Mouse (Mus musculus) liver, embryonic 14.5 days (tissue): ENCODE measurements around the gene Krba1. TPM values are rescaled to one million over a fixed set of nuclear protein-coding genes. Genes with fewer than 3 reads are reported as not detected.

ENCODE experiments used
- ATAC-seq: fragments of 200-750 bp; cut with Nextera tagmentation; 2 replicates; pipeline ENCODE4 v1.8.0; 2017; ENCODE audit warnings: moderate number of reproducible peaks, mild to moderate bottlenecking, moderate library complexity; ENCODE audit not compliant: insufficient read depth
- DNase-seq, 3 experiments: peaks; one replicate each; pipeline ENCODE4 v3.0.0-alpha.2; 2012 to 2013; ENCODE audit warnings: low read depth in 3 of 3, low spot score in 3 of 3
- H3K27ac ChIP-seq: fragments of 300-500 bp; sonication (generic); 2 replicates; pipeline ENCODE4 v1.5.1; 2014; ENCODE audit warnings: moderate library complexity, mild to moderate bottlenecking, control low read depth, inconsistent platforms
- H3K27me3 ChIP-seq: fragments of 300-500 bp; sonication (generic); 2 replicates; pipeline ENCODE4 v1.6.1; 2014; ENCODE audit warnings: mild to moderate bottlenecking, low read length, moderate library complexity; ENCODE audit not compliant: control insufficient read depth, insufficient read depth
- H3K36me3 ChIP-seq: fragments of 300-500 bp; sonication (generic); replicated peaks from 2 replicates; pipeline ENCODE4 v1.6.1; 2014; ENCODE audit warnings: low read depth; ENCODE audit not compliant: control insufficient read depth, insufficient read depth
- H3K4me1 ChIP-seq, 2 experiments: fragments of 200-500 bp in 1 of 2; fragments of 300-500 bp in 1 of 2; sonication (generic) in 1 of 2; replicated peaks; 2 replicates each; pipeline ENCODE4 v1.6.1; 2012 to 2014; ENCODE audit warnings: antibody characterized with exemption in 1 of 2, inconsistent platforms in 1 of 2, low read length in 1 of 2; ENCODE audit not compliant: control insufficient read depth in 2 of 2, insufficient read depth in 2 of 2
- H3K4me2 ChIP-seq: fragments of 300-500 bp; sonication (generic); 2 replicates; pipeline ENCODE4 v1.6.1; 2014; ENCODE audit warnings: low read depth, mild to moderate bottlenecking, control low read depth, moderate library complexity
- H3K4me3 ChIP-seq, 2 experiments: fragments of 200-500 bp in 1 of 2; fragments of 300-500 bp in 1 of 2; sonication (generic) in 1 of 2; 2 replicates each; pipeline ENCODE4 v1.5.1; 2012 to 2014; ENCODE audit warnings: low read depth in 2 of 2, low read length in 2 of 2, mild to moderate bottlenecking in 2 of 2, control low read depth in 1 of 2, inconsistent platforms in 1 of 2, moderate library complexity in 1 of 2; ENCODE audit not compliant: insufficient read depth in 1 of 2
- H3K9ac ChIP-seq: fragments of 300-500 bp; sonication (generic); replicated peaks from 2 replicates; pipeline ENCODE4 v1.6.1; 2014; ENCODE audit warnings: mild to moderate bottlenecking, control low read depth, moderate library complexity
- H3K9me3 ChIP-seq: fragments of 300-500 bp; sonication (generic); 2 replicates; pipeline ENCODE4 v1.6.1; 2016; ENCODE audit warnings: low read length, mixed read lengths; ENCODE audit not compliant: control insufficient read depth
- CTCF ChIP-seq: IDR thresholded peaks from 2 replicates; pipeline ENCODE4 v1.5.1; 2016; ENCODE audit warnings: antibody characterized with exemption, low read depth, control low read depth
- EP300 ChIP-seq: IDR thresholded peaks from 2 replicates; pipeline ENCODE4 v1.6.1; 2016; ENCODE audit warnings: antibody characterized with exemption, low read depth
- WGBS: fragments of 180-500 bp; shearing (Covaris S2); extraction: QIAGEN DNeasy Blood & Tissue Kit; methylation state at CpG from one replicate; pipeline ENCODE4 v1.1.7; 2014; ENCODE audit not compliant: insufficient replicate concordance; 5-methylcytosine and 5-hydroxymethylcytosine counted together
- polyA plus RNA-seq, 2 experiments: library from polyadenylated mRNA; depleted of rRNA in 1 of 2; stranded (reverse) in 1 of 2; unstranded in 1 of 2; fragments of >200 nt; fragmentation: Nextera tagmentation in 1 of 2; extraction: Ambion mirVana in 1 of 2; gene quantifications; 2 replicates each; pipeline versions ENCODE4 v1.2.1 to v1.2.3; 2012 to 2014

Krba1 gene
- polyA plus RNA-seq, 2 experiments = 0.94 to 1.6 TPM

GRCm38 (mm10) chr6:48447929-48448328, 52.5 kb downstream of the Krba1 start, which contains the start of gene Sspo:
Gene Sspo, plus strand, starts transcription at chr6:48448229.
- no peak within 1 kb of the TSS for H3K27ac ChIP-seq
- DNase-seq (no peak), ATAC-seq (no peak)
- TF ChIP-seq EP300 = no peak
- no peaks in the 10 kb centered on the region for H3K36me3 ChIP-seq
- H3K4me3 ChIP-seq = no peak within 1 kb of the TSS
- peaks cover 21% of the 10 kb centered on the region for H3K27me3 ChIP-seq
- H3K4me1 ChIP-seq = peaks cover 0 to 6% of the 10 kb centered on the region in 2 experiments; a peak in 1 of 4 replicates
- H3K9ac ChIP-seq = no peak within 1 kb of the TSS
- 42% methylated on average over 1 of the region's 1 CpGs for WGBS
- H3K9me3 ChIP-seq = no peaks in the 10 kb centered on the region
- no peak within 1 kb of the TSS for H3K4me2 ChIP-seq

DNA sequence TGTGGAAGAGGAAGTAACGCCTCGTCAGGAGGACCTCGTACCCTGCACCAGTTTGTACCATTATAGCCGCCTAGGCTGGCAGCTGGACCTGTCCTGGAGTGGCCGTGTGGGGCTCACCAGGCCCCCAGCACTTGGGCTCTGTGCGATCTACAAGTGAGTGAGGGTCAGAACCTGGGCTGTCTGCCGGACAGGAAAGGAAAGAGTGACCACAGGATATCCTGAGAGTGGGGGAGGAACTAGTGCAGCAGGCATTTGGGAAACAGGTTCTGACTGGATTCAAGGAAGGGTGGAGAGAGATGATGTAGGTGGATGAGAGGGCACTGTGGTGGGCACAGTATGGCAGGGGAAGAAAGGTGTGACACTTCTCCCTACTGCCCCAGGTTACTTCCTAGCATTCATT, 53.1 kb downstream of the Krba1 start:
- Histone ChIP-seq H3K36me3 (no peaks in the 10 kb centered on the region), H3K27ac (no peak overlapping the region), H3K4me3 (no peak overlapping the region), H3K4me2 (no peak overlapping the region), H3K27me3 (peaks cover 21% of the 10 kb centered on the region), H3K9ac (no peak overlapping the region), H3K4me1 (0 out of 4 replicates have a peak, but pooled peaks cover 0 to 2% of the 10 kb centered on the region in 2 experiments), H3K9me3 (no peaks in the 10 kb centered on the region)
- DNase-seq (no peak), ATAC-seq (no peak)
- no peak for TF ChIP-seq EP300
- no peak for TF ChIP-seq CTCF
- WGBS = 26% methylated on average over 7 of the region's 7 CpGs

GRCm38 (mm10) chr6:48452151-48452550, 56.8 kb downstream of the Krba1 start:
- TF ChIP-seq EP300 = no peak
- TF ChIP-seq CTCF = no peak
- WGBS = 59% methylated on average over 1 of the region's 1 CpGs

GRCm38 (mm10) chr6:48452771-48453170, 57.4 kb downstream of the Krba1 start:
- WGBS = 57% methylated on average over 3 of the region's 3 CpGs
- DNase-seq = no peak

More at GRCm38 (mm10) chr6:48452151-48452550, 56.8 kb downstream of the Krba1 start:
- Histone ChIP-seq H3K9ac (no peak overlapping the region), H3K27ac (no peak overlapping the region), H3K9me3 (no peaks in the 10 kb centered on the region), H3K4me2 (no peak overlapping the region), H3K27me3 (no peaks in the 10 kb centered on the region), H3K4me3 (no peak overlapping the region), H3K36me3 (no peaks in the 10 kb centered on the region), H3K4me1 (no peaks in the 10 kb centered on the region)
- no peak for ATAC-seq
- no peak for DNase-seq

DNA sequence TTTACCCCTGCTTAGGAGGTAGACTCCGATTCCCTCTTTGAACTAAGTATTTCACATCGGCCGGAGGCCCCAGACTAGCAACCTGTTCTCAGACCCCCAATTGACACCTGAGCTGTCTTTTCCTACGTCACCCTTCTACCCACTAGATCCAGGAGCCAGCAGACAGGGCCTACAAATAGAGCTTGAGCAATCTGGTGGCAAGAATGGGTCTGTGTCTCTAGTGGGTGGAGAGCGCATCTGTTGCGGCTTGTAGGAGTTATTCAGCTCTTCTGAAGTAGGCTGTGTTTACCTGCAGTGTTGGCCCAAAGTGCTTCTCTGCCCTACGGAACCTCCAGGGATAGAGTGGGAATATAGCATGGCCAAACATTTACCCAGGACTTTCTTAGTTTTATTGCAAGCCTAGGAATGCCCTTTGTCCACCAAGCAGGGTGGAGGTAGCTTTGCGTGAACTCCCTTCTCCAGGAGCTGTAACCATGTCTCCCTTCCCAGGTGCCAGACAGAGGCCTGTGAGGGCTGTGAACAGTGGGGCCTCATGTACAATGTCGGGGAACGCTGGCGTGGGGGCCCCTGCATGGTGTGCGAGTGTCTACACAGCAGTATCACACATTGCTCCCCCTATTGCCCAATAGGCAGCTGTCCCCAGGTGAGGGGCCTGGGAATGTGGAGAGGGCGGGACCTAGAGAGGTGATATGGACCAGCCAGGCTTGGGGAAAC, 69.7 kb downstream of the Krba1 start:
- H3K4me1 ChIP-seq = no peaks in the 10 kb centered on the region
- no peak overlapping the region for H3K4me3 ChIP-seq
- H3K4me2 ChIP-seq = no peak overlapping the region
- H3K36me3 ChIP-seq = no peaks in the 10 kb centered on the region
- DNase-seq = no peak
- no peaks in the 10 kb centered on the region for H3K27me3 ChIP-seq
- WGBS = 73% methylated on average over 13 of the region's 13 CpGs
- H3K27ac ChIP-seq = no peak overlapping the region
- H3K9ac ChIP-seq = no peak overlapping the region
- TF ChIP-seq EP300 (no peak), CTCF (no peak)
- no peak for ATAC-seq
- no peaks in the 10 kb centered on the region for H3K9me3 ChIP-seq

More at GRCm38 (mm10) chr6:48452771-48453170, 57.4 kb downstream of the Krba1 start:
- Histone ChIP-seq H3K4me1 (no peaks in the 10 kb centered on the region), H3K4me3 (no peak overlapping the region), H3K27ac (no peak overlapping the region), H3K9ac (no peak overlapping the region), H3K4me2 (no peak overlapping the region), H3K36me3 (no peaks in the 10 kb centered on the region), H3K9me3 (no peaks in the 10 kb centered on the region), H3K27me3 (no peaks in the 10 kb centered on the region)
- ATAC-seq = no peak
- no peak for TF ChIP-seq EP300
- TF ChIP-seq CTCF = no peak
